Mouse (Mus musculus): ENCODE data around the gene Alox5ap.

The Alox5ap gene

DNA sequence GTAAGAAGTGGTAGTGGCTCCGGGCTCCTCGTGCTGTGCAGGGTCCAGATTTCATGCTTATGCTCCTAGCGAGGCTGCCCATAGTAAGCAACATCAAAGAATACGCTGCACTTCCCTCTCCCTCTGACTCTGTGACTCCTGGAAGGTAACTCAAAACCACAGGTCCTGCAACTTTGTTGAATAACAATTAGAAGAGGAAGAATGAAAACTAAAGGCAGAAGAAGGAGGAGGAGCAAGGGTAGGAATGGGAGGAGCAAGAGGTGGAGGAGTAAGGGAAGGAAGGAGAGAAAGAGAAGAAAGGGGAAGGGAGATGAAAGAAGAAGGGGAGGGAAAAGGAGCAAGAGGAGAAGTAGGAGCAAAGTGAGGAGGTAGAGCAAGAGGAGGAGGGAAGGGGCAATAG, at the start of gene Alox5ap:
Gene Alox5ap (plus strand): TSS at position 363 of the 400 bp plus-strand sequence.
- DNase-seq, result no peak

DNA sequence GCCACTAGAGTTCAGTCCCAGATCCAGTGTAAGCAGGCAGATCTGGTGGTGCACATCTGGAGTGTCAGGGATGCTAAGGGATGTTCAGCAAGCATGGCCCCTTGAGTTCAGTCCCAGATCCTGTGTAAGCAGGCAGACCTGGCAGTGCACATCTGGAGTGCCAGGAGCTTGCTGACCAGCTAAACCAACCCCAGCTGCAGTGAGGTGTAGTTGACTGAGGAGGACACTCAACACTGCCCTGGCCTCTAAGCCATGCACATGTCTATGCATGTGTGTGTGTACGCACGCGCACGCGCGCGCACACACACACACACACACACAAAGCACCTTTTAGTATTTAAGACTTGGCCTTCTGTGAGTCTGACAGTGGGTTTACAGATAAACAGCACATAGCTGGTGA, 49.0 kb upstream of the Alox5ap start:
- no peak for DNase-seq

DNA sequence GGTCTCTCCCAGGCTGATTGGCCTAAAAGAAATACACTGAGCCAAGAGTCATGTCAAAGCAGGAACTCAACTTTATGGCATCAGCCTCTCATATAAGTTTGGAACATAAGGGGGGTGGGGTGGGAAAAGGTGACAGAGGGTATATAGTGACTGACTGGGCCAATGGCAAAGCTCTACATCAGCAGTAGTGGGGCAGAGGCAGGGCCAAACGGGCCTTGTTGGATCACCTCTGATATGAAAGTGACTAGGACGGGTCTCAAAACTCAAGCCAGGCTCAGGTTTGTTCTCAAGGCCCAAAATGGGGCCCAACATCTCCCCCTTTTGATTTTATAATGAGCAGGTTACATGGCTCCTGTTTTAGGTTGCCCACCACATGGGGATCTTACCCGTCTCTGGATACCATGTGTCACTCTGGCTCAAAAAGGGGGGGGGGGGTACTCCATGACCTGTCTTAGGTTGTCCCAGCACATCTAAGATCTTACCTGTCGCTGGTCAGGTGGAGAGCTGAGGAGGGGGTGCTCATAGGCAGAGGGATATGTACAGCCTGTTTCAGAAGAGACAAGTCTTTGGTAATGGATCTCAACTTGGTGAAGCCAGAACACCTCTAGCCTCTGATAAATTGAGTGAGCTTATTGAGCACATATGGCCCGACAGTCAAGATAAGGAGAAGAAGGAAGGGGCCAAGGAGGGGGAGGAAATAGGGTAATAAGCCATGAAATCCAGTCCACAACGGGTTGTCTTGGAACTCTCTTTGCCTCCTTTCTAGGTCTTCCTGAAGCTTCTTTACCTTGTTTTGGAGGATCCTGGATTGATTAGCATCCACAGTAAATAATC, 46.8 kb upstream of the Alox5ap start:
- DNase-seq, result no peak

DNA sequence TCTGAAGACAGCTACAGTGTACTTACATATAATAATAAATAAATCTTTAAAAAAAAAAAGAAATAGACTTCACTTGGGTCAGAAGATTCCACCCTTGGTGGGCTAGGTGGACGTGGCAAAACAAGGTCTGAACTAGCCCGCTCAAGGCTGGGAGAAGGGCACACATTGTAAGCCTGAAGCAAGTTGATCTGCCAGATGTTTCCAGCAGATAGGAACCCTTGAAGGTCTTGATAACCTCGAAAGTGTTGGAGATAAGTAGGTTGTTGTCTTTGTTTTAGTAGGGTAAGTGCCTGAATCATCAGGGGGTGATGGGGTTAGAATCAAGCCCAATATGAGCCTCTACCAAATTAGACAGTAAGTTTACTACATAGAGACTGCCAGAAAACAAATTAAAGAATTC, 45.1 kb upstream of the Alox5ap start:
- no peak for DNase-seq

DNA sequence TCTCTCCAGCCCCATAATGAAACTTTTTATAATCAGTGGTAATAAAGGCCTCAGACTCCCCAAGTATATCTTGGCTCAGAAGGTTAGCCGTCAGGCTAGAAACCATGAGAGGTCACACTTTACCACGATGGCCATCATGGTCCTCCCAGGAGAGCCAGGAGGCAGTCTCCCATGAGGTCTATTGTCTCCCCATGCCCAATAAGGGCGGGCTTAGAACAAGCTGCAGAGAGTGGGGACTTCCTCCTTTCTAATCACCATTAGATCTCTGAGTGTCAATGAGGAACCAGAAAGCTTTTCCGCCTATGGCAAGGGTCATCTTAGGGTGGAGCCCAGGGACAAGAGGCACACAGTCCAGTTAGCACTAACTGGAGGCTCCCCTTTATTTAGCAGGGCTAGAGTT, 43.2 kb upstream of the Alox5ap start:
- no peak for DNase-seq

DNA sequence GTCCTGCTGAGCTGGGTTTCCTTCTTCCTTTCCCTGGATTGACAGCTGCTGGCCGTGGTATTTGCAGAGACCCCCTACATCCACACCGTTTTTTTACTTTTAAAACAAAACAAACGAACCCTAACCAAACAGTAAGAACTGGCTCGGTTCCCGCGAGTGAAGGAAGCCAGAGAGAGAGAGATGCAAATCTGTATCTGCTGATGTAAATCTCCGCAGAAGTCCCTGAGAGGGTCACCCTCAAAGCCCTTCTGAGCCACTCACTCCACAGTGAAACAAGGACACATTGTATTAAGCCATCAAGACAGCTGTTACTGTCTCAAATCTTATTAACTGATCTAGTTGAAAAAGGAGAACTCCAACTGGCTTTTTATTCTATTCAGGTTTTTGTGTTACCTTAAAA, 39.9 kb upstream of the Alox5ap start:
- no peak for DNase-seq

DNA sequence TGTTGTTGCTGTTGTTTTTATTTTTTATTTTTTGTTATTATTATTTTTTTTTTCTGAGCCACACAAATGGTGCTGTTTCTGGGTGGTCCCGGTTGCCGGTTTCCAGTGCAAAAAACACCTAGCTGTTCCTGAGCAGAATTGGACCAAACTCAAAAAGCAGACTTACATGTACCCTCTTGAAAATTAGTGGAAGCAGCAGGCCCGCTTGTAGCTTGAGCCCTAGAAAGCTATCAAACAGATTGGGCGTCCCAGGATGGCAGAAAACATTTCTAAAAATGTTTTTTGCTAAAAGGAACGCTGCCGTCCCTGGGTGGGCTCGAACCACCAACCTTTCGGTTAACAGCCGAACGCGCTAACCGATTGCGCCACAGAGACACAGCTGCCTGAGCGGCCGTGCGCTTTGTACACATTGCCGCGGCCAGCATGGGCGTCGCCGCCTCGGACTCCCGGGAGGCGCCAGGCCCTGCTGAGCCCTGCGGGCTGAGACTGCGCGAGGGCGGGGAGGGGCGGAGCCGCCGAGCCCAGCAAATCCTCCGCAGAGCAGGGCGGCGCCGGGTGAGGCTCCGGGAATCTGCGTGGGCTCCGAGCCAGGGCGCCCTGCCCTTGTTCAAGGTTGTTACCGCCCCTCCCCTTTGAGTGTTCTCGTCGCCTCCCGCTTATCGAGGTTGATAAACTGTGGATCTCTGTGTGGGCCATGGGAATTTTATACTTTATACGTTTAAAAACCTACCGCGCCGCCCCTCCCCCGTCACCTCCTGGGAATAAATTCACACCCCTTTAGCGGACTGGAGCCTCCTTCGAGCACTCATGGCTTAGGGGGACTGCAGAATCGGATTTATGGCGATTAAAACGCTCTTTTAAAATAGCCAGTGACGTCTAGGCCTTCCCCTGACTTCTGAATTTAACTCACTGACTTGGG, 35.6 kb upstream of the Alox5ap start:
- DNase-seq, result peak; percentile 91 to 94

DNA sequence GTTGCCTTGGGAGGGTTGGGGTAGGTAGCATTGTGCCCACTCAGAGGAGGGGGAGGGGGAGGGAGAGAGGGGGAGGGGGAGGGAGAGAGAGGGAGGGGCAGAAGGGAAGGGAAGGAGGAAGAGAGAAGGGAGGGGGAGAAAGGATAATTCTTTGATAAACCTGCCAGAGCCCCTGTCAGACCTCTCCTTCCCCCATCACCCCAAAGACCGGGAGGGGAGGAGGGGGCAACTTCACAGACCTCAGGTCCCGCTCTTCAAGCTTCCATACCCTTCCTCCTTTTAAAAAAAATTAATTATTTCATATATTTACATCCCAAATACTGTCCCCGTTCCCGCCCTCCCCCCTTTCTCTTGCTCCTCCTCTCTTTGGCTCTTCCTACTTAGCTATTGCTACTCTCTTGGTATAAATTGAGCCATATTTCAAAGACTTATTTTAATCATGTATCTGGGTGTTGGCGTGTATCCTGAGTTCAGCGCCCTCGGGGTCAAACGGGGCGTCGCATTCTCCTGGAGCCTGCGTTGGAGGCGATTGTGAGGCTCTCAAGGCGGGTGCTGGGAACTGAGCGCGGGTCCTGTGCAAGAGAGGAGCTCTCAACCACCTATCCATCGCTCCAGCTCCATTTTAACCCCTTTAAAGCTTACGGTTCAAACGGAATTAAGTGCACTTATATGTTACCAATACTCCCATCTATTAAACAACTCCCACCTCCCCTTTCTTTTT, 34.8 kb upstream of the Alox5ap start:
- DNase-seq, result no peak

DNA sequence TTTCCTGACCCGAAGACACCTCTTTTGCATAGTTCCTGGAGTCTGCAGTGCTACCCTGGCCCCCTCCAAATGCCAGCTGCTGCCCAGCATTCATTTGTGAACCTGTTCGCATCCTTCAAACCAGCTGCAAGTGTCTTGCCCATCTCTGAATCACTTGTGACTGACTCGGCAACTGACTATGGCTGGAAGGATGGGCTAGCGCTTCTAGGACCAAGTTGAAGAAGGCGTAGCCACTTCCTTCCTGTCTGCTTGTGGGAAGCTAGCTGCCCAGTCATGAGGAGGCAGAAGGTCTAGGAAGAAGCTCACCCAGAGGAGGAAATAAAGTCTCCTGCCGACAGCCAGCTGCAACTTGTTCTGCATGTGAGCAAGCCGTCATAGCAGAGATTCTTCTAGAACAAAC, 29.6 kb upstream of the Alox5ap start:
- DNase-seq, result no peak

DNA sequence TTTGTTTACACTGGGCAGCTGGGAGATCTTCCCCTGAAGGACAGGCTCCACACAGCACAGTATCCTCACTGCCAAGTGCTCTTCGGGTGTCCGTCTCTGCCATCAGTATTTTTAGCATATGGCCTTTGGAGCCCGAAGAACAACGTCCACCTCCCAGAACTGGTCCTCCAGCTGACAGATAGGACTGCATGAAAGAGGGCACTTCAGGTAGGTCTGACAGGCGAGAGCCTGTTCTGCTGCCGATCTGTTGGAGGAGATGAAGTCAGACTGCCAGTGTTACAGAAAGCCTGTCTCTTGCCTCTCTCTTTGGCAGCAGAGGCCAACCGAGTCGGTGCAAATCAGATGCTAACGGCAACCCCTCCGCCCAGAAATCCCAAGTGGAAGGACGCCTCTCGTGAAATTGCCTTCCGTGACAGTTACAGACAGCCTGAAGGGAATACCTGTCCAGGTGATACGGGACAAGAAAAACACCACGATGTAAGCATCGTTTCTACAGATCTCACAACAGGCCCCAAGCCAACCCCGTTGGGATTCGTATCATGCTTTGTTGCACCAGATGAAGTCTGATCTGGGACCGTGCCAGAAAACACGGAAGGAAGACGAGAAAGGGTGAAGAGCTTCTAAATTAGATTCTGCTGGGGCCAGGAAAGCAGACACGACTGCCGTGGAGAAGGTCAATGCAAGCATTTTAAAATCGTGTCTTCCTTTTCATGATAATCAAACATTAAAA, 27.2 kb upstream of the Alox5ap start:
- peak; percentile 54 to 61 for DNase-seq

DNA sequence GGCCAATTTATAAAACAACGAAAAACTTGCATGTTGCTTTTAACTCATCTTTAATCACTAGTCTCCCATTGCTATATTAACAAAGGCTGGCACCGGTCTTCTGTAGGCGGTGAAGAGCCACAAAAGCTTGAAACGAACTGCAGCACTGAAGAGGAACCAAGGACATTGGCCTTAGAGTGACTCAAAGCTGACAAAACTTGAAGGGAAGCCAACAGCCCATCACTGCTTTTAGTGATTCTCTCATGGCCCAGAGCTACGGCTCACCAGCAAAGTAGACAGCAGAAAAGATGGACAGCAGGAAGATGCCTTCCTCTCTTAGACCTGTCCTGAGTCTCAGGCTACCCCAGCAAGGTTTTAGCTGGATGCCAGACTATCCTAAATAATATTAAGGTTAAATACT, 22.1 kb upstream of the Alox5ap start:
- DNase-seq, result no peak

DNA sequence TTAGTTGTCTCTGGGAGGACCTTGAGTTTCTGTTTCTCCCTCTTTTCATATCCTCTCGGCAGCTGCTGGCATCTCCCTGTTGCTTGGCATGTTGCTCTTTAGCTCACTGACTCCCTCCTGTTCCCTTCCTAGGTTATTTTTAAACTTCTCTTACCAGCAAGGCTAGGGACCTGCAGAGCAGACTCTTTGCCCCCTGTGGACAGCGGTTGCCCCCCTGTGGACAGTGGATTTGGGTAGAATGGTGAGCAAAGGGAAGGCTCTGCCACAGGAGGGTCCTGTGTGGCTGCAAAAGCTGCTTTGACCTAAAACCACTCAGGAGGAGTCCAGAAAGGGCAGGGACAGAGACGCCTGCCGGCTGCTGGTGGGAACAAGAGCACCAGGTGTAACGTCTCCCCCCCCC, 21.5 kb upstream of the Alox5ap start:
- no peak for DNase-seq

DNA sequence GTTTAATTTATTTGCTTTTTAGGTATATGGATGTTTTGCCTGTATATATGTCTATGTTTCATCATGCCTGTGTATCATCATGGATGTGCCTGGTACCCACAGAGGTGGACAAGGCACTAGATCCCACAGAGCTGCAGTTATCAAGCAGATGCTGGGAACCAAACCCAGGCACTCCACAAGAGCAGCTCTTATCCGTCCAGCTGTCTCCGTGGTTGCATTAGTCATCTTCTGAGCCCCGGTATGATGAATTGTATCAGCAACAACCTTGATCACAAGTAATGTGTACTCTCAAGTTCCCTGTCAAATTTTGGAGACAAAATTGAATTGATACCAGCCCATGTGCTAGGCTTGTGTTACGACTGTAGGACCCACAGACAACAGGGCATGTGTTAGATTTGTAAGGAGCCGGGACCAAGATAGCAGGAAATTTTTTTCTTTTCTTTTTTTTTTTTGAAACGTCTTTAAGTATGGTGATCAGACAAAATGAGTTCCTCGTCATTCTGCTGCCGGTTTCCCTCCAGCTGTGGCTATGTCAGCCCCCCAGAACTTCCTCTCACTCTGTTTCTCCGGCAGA, 19.1 kb upstream of the Alox5ap start:
- DNase-seq, result no peak

DNA sequence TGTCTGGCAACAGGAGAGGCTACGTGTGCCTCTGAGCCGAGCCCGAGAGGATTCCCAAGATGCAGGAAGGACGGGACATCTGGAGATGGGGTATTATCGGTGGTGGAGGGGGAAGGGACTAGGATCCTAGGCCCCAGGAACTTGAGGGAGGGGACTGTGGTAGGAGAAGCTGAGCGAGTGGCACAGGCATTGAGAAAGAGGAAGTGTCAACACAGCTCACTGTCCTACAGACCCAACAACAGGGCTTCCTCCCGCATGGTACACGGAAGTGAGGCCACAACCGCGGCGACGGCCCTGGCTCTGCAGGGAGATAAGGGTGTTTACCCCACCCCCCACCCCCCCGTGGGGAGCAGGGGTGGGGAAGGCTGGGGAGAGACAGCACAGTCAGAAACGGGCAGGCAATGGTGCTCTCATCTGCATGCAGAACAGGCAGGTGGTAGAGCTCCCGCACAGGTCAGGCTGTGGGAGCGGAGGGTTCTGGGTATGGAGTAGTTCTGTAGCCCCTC, 18.5 kb upstream of the Alox5ap start:
- DNase-seq, result no peak

DNA sequence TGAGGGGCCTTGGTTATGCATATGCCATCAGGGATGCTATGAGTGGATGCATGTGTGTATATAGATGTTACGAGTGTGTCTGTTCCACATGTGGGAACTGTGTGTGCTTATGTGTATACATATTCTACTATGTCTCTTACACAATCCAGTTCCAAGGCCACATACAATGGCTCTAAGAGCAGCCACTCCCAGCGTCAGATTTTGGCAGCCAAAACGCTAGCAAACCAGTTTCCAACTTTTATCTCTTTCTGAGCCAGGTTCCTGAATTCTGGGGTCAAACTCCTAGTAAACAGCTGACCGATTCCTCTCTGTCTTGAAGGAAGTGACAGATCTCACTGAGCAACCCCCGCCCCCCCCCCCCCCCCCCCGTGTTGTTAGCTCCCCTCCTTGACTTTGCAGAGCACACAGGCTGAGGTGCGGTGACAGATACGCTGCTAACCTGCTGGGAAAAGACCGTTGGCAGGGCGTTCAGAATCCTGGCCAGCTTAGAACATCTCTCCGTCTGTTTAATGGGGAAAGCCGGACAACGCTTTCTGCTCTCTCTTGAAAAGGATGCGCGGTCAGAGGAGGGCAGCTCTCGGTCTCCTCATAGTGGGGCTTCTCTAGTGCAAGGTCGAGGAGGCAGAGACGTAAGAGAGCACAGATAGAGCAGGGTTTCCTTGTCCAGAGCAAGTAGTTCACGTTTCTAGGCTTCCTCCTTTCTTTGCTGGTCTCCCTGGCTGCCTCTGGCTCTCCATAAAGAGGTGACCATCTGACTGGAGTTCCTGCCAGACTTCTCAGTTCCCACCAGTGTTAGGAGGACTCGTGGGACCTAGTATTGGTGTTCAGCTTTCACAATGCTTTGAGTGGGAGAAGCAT, 17.3 kb upstream of the Alox5ap start:
- DNase-seq, result peak; percentile 29 to 33

DNA sequence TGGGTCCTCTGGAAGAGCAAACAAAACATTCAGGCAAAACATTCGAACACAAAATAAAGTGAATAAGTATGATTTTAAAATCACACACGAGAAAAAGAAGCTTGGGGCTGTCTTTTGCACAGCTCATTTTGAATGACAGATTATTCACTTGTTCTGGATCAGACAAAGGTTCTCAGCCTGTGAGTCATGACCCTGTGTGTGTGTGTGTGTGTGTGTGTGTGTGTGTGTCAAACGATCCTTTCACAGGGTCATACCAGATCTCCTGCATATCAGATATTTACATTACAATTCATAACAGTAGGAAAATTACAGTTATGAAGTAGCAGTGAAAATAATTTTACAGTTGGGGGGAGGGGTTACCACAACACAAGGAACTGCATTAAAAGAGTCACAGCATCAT, 12.3 kb upstream of the Alox5ap start:
- DNase-seq, result no peak

DNA sequence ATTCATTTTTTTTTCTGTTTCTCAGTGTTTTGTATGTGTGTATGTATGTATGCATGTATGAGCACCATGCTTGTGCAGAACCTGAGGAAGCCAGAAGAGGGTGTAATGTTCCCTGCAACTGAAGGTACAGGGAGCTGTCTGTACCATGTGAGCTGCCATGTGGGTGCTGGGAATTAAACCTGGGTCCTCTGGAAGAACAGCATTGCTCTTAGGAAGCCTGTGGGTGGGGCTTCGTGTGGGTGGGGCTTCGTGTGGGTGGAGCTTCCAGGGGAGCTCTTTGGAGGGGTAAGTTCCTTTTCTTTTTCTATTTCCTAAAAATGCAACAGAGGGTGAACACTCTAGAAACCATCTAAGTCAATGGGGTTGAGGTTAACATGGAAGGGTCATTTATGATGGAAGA, 11.1 kb upstream of the Alox5ap start:
- no peak for DNase-seq

DNA sequence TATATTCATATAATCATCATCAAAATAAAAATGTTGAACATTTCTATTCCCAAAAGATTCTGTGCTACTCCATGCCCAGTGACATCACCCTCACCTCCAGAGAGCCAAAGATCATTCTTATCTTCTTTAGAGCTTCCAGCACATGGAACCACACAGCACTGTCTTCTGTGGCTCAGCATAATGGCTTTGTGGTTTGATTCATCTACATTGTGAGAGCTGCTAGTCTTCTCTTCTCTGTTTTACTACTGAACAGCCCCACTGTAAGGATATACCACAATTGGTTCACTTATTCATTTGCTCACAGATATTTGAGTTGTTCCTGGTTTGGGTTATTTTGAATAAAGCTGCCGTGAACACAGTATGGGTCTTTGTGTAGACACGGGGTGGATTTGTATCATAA, 9.0 kb upstream of the Alox5ap start:
- no peak for DNase-seq

DNA sequence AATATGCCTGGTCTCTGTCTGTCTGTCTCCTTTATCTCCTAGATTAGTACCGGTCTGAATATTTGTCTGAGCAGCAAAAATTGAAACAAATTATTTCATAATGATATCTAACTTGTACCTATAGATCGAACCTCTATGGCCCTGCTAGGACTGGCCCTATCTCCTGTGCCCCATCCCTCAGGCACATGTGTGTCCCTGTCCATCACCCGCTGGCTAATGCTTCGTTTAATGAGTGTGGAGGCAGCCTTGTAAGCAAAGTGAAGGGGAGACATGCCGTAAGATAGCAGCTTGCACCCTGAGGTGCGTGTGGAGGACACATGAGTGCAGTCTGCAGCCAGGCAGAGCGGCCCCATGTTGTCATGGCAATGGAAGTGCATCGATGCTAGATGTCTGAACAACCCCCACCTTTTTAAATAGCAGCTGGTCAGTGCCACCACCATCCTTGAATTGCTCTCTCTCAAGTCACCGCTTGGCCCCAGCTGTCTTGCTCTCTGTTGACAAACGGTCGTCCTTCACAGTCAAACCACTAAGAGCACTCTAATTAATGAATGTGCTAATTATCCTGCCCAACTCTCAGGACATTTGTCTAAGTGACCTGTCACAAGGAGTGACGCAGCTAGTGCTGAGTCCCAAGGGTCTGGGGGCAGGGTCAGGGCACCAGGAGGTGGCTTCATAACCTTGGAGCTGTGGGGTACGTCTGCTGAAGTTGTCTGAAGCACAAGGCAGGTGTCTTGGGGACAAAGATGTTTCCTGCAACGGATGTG, 6.9 kb upstream of the Alox5ap start:
- DNase-seq, result no peak

DNA sequence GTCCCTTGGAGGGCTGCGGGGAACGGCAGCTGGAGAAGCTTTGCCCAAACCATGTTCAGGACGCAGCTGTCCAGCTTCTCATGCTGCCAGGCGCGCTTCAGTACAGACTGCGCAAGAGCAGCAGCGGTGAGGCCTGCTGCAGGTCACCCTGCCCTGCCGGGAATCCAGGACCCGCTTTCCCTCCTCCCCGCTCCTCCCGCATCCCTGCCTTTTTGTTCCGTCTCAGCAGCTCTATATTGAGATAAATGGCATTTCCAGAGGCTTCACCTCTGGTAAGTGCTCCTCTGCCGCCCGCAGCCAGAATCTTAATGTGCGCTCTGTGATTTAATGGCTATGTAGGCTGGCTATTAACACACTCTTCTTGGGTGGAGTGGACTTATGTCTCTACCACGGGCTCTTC, 5.5 kb upstream of the Alox5ap start:
- no peak for DNase-seq
